Mouse (Mus musculus): ENCODE results near the gene Dpp10. TPM values are rescaled to one million over a fixed set of nuclear protein-coding genes. Genes with fewer than 3 reads are reported as not detected.

The Dpp10 gene
- polyA plus RNA-seq, 1 experiment from 2014 or later: 0.06 TPM

DNA sequence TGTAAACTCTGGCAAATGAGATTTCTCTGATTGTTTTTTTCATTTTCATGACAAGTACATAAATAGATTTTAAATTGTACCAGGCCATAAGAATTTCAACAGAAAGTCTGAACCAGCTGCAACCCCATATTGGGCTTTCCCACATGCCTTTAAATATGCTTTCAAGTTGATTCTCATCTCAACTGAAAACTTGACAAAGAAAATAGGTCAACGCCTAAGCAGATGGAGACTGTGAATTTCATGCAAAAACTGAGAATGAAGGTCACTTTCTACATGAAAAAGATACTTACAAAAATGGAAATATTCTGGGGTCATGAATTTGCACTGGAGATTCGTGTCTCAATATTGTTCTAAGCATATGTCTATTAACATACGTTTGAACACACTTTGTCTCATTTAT lies 417.1 kb downstream of the Dpp10 start:
- 79% methylated on average over 3 of the region's 3 CpGs for WGBS
- no peak overlapping the region for H3K27ac ChIP-seq
- H3K4me1 ChIP-seq (replicated peaks): no peaks in the 10 kb centered on the region
- ATAC-seq (replicated peaks; ENCODE audit: insufficient number of reproducible peaks, insufficient read depth, low FRiP score, low read depth): no peak
- no peaks in the 10 kb centered on the region for H3K36me3 ChIP-seq
- no peak overlapping the region for H3K9ac ChIP-seq
- no peak overlapping the region for H3K4me2 ChIP-seq
- H3K4me3 ChIP-seq: no peak overlapping the region
- no peaks in the 10 kb centered on the region for H3K27me3 ChIP-seq
- H3K9me3 ChIP-seq (replicated peaks): no peaks in the 10 kb centered on the region; the same call in 1 of the 2 replicates

- no peak overlapping the region for H3K27ac ChIP-seq
- no peak for ATAC-seq (replicated peaks; ENCODE audit: insufficient number of reproducible peaks, insufficient read depth, low FRiP score, low read depth)
Measured at GRCm38 (mm10) chr1:123584857-123585256, 460.5 kb downstream of the Dpp10 start.

DNA sequence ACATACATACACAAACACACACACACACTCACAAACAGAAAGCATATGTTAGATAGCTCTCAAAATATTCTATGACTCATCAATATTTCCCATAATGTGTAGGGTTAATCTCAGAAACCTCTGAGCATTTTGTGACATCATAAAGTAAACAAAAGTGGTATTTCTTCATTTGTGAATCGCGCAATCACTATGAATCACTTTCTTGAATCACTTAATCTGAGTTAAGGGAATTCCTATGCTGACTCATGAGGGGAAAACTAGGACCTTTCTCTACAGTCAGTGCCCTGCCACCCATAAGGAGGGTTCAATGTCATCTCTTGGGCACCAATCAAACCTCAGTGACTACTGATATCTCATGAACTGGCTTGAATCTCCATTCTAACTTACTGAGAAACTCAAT lies 465.2 kb downstream of the Dpp10 start:
- no peak overlapping the region for H3K4me3 ChIP-seq
- no peak for ATAC-seq (replicated peaks; ENCODE audit: insufficient number of reproducible peaks, insufficient read depth, low FRiP score, low read depth)
- no peak overlapping the region for H3K9ac ChIP-seq
- no peaks in the 10 kb centered on the region for H3K27me3 ChIP-seq
- H3K27ac ChIP-seq: no peak overlapping the region
- H3K36me3 ChIP-seq: no peaks in the 10 kb centered on the region
- 83% methylated on average over 2 of the region's 2 CpGs for WGBS
- no peaks in the 10 kb centered on the region for H3K9me3 ChIP-seq (replicated peaks)
- no peak overlapping the region for H3K4me2 ChIP-seq
- no peaks in the 10 kb centered on the region for H3K4me1 ChIP-seq (replicated peaks)

More at GRCm38 (mm10) chr1:123584857-123585256, 460.5 kb downstream of the Dpp10 start:
- no peaks in the 10 kb centered on the region for H3K36me3 ChIP-seq
- H3K4me2 ChIP-seq: no peak overlapping the region
- H3K9ac ChIP-seq: no peak overlapping the region
- no peaks in the 10 kb centered on the region for H3K4me1 ChIP-seq (replicated peaks)
- H3K27me3 ChIP-seq: no peaks in the 10 kb centered on the region
- no peak overlapping the region for H3K4me3 ChIP-seq
- H3K9me3 ChIP-seq (replicated peaks): no peaks in the 10 kb centered on the region

DNA sequence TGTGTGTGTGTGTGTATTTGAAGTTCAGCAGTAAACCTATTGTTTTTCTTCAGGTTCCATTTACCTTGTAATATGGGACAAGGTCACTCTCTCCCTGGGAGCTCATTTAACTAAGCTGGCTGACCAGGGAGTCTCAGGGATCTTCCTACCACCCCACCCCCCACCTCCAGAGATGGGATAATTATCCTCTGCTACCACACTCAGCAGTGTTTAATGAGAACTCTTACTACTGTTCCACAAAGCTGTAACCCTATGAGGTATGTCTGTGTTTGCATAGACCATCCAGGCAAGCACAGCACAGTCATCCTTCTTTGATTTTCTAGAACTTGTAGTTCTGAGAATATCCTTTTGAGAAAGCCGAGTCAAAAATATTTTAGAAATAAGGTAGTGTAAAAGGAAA lies 471.6 kb downstream of the Dpp10 start:
- no peak for ATAC-seq (replicated peaks; ENCODE audit: insufficient number of reproducible peaks, insufficient read depth, low FRiP score, low read depth)
- no peaks in the 10 kb centered on the region for H3K27me3 ChIP-seq
- no peak overlapping the region for H3K27ac ChIP-seq
- WGBS: 69% methylated on average over 1 of the region's 1 CpGs
- H3K4me2 ChIP-seq: no peak overlapping the region
- no peak overlapping the region for H3K9ac ChIP-seq
- H3K9me3 ChIP-seq (replicated peaks): no peaks in the 10 kb centered on the region
- H3K36me3 ChIP-seq: no peaks in the 10 kb centered on the region
- H3K4me3 ChIP-seq: no peak overlapping the region
- H3K4me1 ChIP-seq (replicated peaks): no peaks in the 10 kb centered on the region

GRCm38 (mm10) chr1:123542496-123542895 lies 502.9 kb downstream of the Dpp10 start:
- Histone ChIP-seq H3K9ac (no peak overlapping the region), H3K27ac (no peak overlapping the region), H3K4me3 (no peak overlapping the region), H3K9me3 (replicated peaks) (no peaks in the 10 kb centered on the region), H3K4me2 (no peak overlapping the region), H3K36me3 (no peaks in the 10 kb centered on the region), H3K4me1 (replicated peaks) (no peaks in the 10 kb centered on the region), H3K27me3 (no peaks in the 10 kb centered on the region)
- 67% methylated on average over 1 of the region's 1 CpGs for WGBS
- no peak for ATAC-seq (replicated peaks; ENCODE audit: insufficient number of reproducible peaks, insufficient read depth, low FRiP score, low read depth)

GRCm38 (mm10) chr1:123467729-123468128 lies 577.6 kb downstream of the Dpp10 start:
- no peak for ATAC-seq (replicated peaks; ENCODE audit: insufficient number of reproducible peaks, insufficient read depth, low FRiP score, low read depth)
- H3K36me3 ChIP-seq: no peaks in the 10 kb centered on the region

DNA sequence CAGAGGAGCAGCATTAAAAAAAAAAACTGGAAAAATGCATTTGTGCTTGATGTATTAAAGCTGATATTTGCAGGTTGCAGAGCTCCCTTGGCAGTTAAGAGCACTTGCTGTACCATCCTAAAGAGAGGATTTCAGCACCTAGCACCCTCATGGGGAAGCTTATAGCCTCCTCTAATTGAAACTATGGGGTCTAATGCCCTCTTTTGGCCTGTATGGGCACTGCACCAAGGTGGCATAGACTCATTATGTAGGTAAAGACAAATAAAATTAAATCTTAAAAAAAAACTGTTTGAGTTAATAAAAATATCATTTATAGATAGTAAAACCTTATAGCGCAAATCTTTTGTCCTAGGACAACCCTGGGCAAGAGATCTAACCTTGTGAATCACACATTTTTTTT lies 631.2 kb downstream of the Dpp10 start:
- Histone ChIP-seq H3K36me3 (no peaks in the 10 kb centered on the region), H3K4me2 (no peak overlapping the region), H3K27ac (no peak overlapping the region), H3K4me1 (replicated peaks) (no peaks in the 10 kb centered on the region), H3K4me3 (no peak overlapping the region), H3K9me3 (replicated peaks) (no peaks in the 10 kb centered on the region), H3K9ac (no peak overlapping the region), H3K27me3 (no peaks in the 10 kb centered on the region)
- no peak for ATAC-seq (replicated peaks; ENCODE audit: insufficient number of reproducible peaks, insufficient read depth, low FRiP score, low read depth)
- 33% methylated on average over 1 of the region's 1 CpGs for WGBS

More at GRCm38 (mm10) chr1:123467729-123468128, 577.6 kb downstream of the Dpp10 start:
- Histone ChIP-seq H3K27ac (no peak overlapping the region), H3K4me2 (no peak overlapping the region), H3K4me1 (replicated peaks) (no peaks in the 10 kb centered on the region), H3K9me3 (replicated peaks) (no peaks in the 10 kb centered on the region), H3K4me3 (no peak overlapping the region), H3K27me3 (no peaks in the 10 kb centered on the region), H3K9ac (no peak overlapping the region)
- WGBS: 46% methylated on average over 1 of the region's 1 CpGs

DNA sequence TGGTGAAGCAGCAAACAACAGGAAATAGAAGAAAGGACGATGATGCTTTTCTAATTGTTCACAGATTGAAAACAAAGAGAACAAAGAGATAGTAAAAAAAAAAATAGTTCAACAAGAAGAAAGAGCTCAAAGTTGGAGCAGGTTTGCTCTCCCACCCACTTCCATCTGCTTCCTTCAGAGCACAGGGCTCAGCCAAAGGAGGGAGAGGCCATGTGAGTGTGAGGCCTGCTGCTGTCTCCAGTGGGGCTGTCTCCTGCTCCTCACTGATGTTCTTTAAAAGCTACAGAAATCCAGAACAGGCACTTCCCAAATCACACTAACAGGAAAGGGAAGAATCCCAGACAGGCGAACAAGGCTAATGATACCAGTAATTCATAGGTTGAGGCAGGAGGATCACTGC lies 694.1 kb downstream of the Dpp10 start:
- H3K4me2 ChIP-seq: no peak overlapping the region
- ATAC-seq (replicated peaks; ENCODE audit: insufficient number of reproducible peaks, insufficient read depth, low FRiP score, low read depth): no peak

DNA sequence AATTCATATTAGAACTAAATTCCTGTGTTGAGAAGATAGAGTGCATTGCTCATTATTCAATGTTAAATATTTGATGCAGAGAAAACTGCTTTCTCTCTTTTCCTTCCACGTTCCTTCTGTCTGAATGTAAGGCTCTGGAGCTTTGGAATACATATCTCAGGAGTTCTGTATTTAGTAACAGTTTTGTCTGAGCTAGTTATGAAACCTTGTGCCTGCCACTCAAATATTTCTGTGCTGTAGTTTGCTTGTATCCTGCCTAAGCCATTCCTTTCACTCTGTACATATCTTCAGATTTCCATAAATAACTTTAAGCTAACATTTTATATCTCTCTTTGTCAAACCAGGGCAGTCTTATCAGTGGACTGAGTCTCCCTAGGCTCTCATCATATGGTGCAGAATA lies 707.5 kb downstream of the Dpp10 start:
- no peak overlapping the region for H3K27ac ChIP-seq
- no peak overlapping the region for H3K9ac ChIP-seq
- no peaks in the 10 kb centered on the region for H3K36me3 ChIP-seq
- no peak for ATAC-seq (replicated peaks; ENCODE audit: insufficient number of reproducible peaks, insufficient read depth, low FRiP score, low read depth)
- no peaks in the 10 kb centered on the region for H3K4me1 ChIP-seq (replicated peaks)
- H3K4me3 ChIP-seq: no peak overlapping the region
- H3K27me3 ChIP-seq: no peaks in the 10 kb centered on the region
- H3K9me3 ChIP-seq (replicated peaks): no peaks in the 10 kb centered on the region
- WGBS: 29% methylated on average over 1 of the region's 1 CpGs
- no peak overlapping the region for H3K4me2 ChIP-seq

More for the DNA sequence above, 694.1 kb downstream of the Dpp10 start:
- no peak overlapping the region for H3K4me3 ChIP-seq
- H3K36me3 ChIP-seq: no peaks in the 10 kb centered on the region
- H3K9me3 ChIP-seq (replicated peaks): no peaks in the 10 kb centered on the region
- no peaks in the 10 kb centered on the region for H3K27me3 ChIP-seq
- H3K4me1 ChIP-seq (replicated peaks): no peaks in the 10 kb centered on the region
- H3K27ac ChIP-seq: no peak overlapping the region
- H3K9ac ChIP-seq: no peak overlapping the region
- WGBS: 67% methylated on average over 2 of the region's 2 CpGs

GRCm38 (mm10) chr1:123316886-123317285 lies 728.5 kb downstream of the Dpp10 start:
- Histone ChIP-seq H3K27me3 (no peaks in the 10 kb centered on the region), H3K36me3 (no peaks in the 10 kb centered on the region), H3K4me1 (replicated peaks) (no peaks in the 10 kb centered on the region), H3K9ac (no peak overlapping the region), H3K27ac (no peak overlapping the region), H3K4me3 (no peak overlapping the region), H3K4me2 (no peak overlapping the region), H3K9me3 (replicated peaks) (no peaks in the 10 kb centered on the region)
- ATAC-seq (replicated peaks; ENCODE audit: insufficient number of reproducible peaks, insufficient read depth, low FRiP score, low read depth): no peak
- WGBS: 72% methylated on average over 2 of the region's 2 CpGs

All from heart, embryonic 15.5 days (tissue).